Mouse (Mus musculus) urinary bladder, postnatal 36 days (tissue): ENCODE data around the gene Mvb12b.

Experiments used
- DNase-seq, 2 experiments: peaks; one replicate each; pipeline ENCODE4 v3.0.0; 2022; ENCODE audit warnings: low spot score in 2 of 2, mixed read lengths in 1 of 2

Gene Mvb12b

GRCm38 (mm10) chr2:33698898-33699297 is 188.8 kb downstream of the Mvb12b start:
- no peak for DNase-seq

GRCm38 (mm10) chr2:33696428-33696827 is 191.3 kb downstream of the Mvb12b start:
- no peak for DNase-seq

GRCm38 (mm10) chr2:33693931-33694330 is 193.8 kb downstream of the Mvb12b start:
- DNase-seq: no peak

- no peak for DNase-seq
Observed at GRCm38 (mm10) chr2:33689880-33690462, 197.8 kb downstream of the Mvb12b start.

- DNase-seq: no peak
Observed at GRCm38 (mm10) chr2:33689155-33689879, 198.4 kb downstream of the Mvb12b start.

GRCm38 (mm10) chr2:33683594-33683993 is 204.2 kb downstream of the Mvb12b start:
- no peak for DNase-seq

GRCm38 (mm10) chr2:33683095-33683494 is 204.7 kb downstream of the Mvb12b start:
- DNase-seq: no peak

- DNase-seq: peak; percentile 45 to 58
Observed at GRCm38 (mm10) chr2:33682219-33682618, 205.5 kb downstream of the Mvb12b start.
